Mouse (Mus musculus) forebrain, postnatal 0 days (tissue): ENCODE measurements around the gene Chmp3. TPM values are rescaled to one million over a fixed set of nuclear protein-coding genes. Genes with fewer than 3 reads are reported as not detected.

Experiments
- ATAC-seq: fragments of 200-750 bp; cut with Nextera tagmentation; 2 replicates; pipeline ENCODE4 v1.8.0; 2017; ENCODE audit warnings: mild to moderate bottlenecking, moderate library complexity
- DNase-seq: peaks from one replicate; pipeline ENCODE4 v3.0.0-alpha.2; 2015
- H3K27ac ChIP-seq: fragments of 300-500 bp; sonication (generic); 2 replicates; pipeline ENCODE4 v1.5.1; 2014; ENCODE audit warnings: low read depth, mild to moderate bottlenecking, antibody characterized with exemption, low read length, moderate library complexity, mixed read lengths
- H3K27me3 ChIP-seq: fragments of 300-500 bp; sonication (generic); 2 replicates; pipeline ENCODE4 v1.6.1; 2014; ENCODE audit warnings: mild to moderate bottlenecking, low read length, mixed read lengths; ENCODE audit not compliant: insufficient read depth
- H3K36me3 ChIP-seq: fragments of 300-500 bp; sonication (generic); 2 replicates; pipeline ENCODE4 v1.6.1; 2014; ENCODE audit warnings: mild to moderate bottlenecking, moderate library complexity; ENCODE audit not compliant: insufficient read depth
- H3K4me1 ChIP-seq: fragments of 300-500 bp; sonication (generic); 2 replicates; pipeline ENCODE4 v1.6.1; 2014; ENCODE audit warnings: antibody characterized with exemption; ENCODE audit not compliant: insufficient read depth
- H3K4me2 ChIP-seq: fragments of 300-500 bp; sonication (generic); 2 replicates; pipeline ENCODE4 v1.6.1; 2014; ENCODE audit warnings: low read depth, mild to moderate bottlenecking, moderate library complexity
- H3K4me3 ChIP-seq: fragments of 300-500 bp; sonication (generic); 2 replicates; pipeline ENCODE4 v1.5.1; 2014; ENCODE audit warnings: low read depth, low read length, mixed read lengths
- H3K9ac ChIP-seq: fragments of 300-500 bp; sonication (generic); 2 replicates; pipeline ENCODE4 v1.6.1; 2014; ENCODE audit warnings: mild to moderate bottlenecking
- H3K9me3 ChIP-seq: fragments of 300-500 bp; sonication (generic); 2 replicates; pipeline ENCODE4 v1.6.1; 2016; ENCODE audit warnings: low read length
- CTCF ChIP-seq: sonication (generic); IDR thresholded peaks from 2 replicates; pipeline ENCODE4 v1.5.1; 2016; ENCODE audit warnings: antibody characterized with exemption, control low read depth, low read depth
- WGBS: fragments of 180-500 bp; shearing (Covaris S2); extraction: QIAGEN DNeasy Blood & Tissue Kit; methylation state at CpG from one replicate; pipeline ENCODE4 v1.1.7; 2014; 5-methylcytosine and 5-hydroxymethylcytosine counted together
- polyA plus RNA-seq: library from polyadenylated mRNA; unstranded; fragments of >200 nt; fragmentation: Nextera tagmentation; extraction: Ambion mirVana; gene quantifications from 2 replicates; pipeline ENCODE4 v1.2.1, GENCODE M21; 2015
- total RNA-seq: library from RNA; depleted of rRNA; stranded (reverse); fragments of >200 nt; gene quantifications from 2 replicates; pipeline ENCODE4 v1.2.3, GENCODE M21; 2014

Gene Chmp3
- total and polyA plus RNA-seq, 2 experiments from 2014 or later: 60.1 to 90.3 TPM

GRCm38 (mm10) chr6:71568616-71569015, 25.0 kb downstream of the Chmp3 start:
- WGBS: 91% methylated on average over 3 of the region's 3 CpGs
- TF ChIP-seq CTCF: no peak
- Histone ChIP-seq H3K36me3 (0 out of 2 replicates have a peak, but pooled peaks cover 15% of the 10 kb centered on the region), H3K27me3 (no peaks in the 10 kb centered on the region), H3K27ac (no peak overlapping the region), H3K4me1 (no peaks in the 10 kb centered on the region), H3K9me3 (no peaks in the 10 kb centered on the region), H3K4me2 (no peak overlapping the region), H3K4me3 (no peak overlapping the region), H3K9ac (no peak overlapping the region)
- DNase-seq (no peak), ATAC-seq (no peak)

GRCm38 (mm10) chr6:71569025-71569424, 25.4 kb downstream of the Chmp3 start:
- H3K27me3 ChIP-seq: no peaks in the 10 kb centered on the region
- ATAC-seq (no peak), DNase-seq (no peak)
- no peaks in the 10 kb centered on the region for H3K4me1 ChIP-seq
- H3K9me3 ChIP-seq: no peaks in the 10 kb centered on the region
- no peak overlapping the region for H3K9ac ChIP-seq
- 0 out of 2 replicates have a peak, but pooled peaks cover 18% of the 10 kb centered on the region for H3K36me3 ChIP-seq
- H3K4me2 ChIP-seq: no peak overlapping the region
- no peak overlapping the region for H3K4me3 ChIP-seq
- 89% methylated on average over 2 of the region's 2 CpGs for WGBS
- TF ChIP-seq CTCF: no peak
- no peak overlapping the region for H3K27ac ChIP-seq

GRCm38 (mm10) chr6:71575359-71575758, 31.8 kb downstream of the Chmp3 start:
- 93% methylated on average over 1 of the region's 1 CpGs for WGBS
- DNase-seq (no peak), ATAC-seq (no peak)
- H3K4me3 ChIP-seq: no peak overlapping the region
- no peak overlapping the region for H3K4me2 ChIP-seq
- H3K27me3 ChIP-seq: no peaks in the 10 kb centered on the region
- H3K36me3 ChIP-seq: peaks cover 27% of the 10 kb centered on the region
- no peaks in the 10 kb centered on the region for H3K9me3 ChIP-seq
- H3K4me1 ChIP-seq: no peaks in the 10 kb centered on the region
- no peak for TF ChIP-seq CTCF
- no peak overlapping the region for H3K9ac ChIP-seq
- no peak overlapping the region for H3K27ac ChIP-seq

- H3K4me2 ChIP-seq: no peak overlapping the region
- H3K27ac ChIP-seq: no peak overlapping the region
- H3K4me3 ChIP-seq: no peak overlapping the region
- ATAC-seq: no peak
- H3K9ac ChIP-seq: no peak overlapping the region
- H3K27me3 ChIP-seq: no peaks in the 10 kb centered on the region
- H3K36me3 ChIP-seq: peaks cover 27% of the 10 kb centered on the region
- H3K9me3 ChIP-seq: no peaks in the 10 kb centered on the region
- WGBS: 95% methylated on average over 11 of the region's 11 CpGs
- no peak for TF ChIP-seq CTCF
- no peak for DNase-seq
- no peaks in the 10 kb centered on the region for H3K4me1 ChIP-seq
These were observed 35.9 kb downstream of the Chmp3 start for GRCm38 (mm10) chr6:71579478-71579877.

GRCm38 (mm10) chr6:71583198-71583597, 39.6 kb downstream of the Chmp3 start:
- ATAC-seq (peak; percentile 59), DNase-seq (no peak)
- 42% methylated on average over 4 of the region's 4 CpGs for WGBS
- no peaks in the 10 kb centered on the region for H3K27me3 ChIP-seq
- H3K36me3 ChIP-seq: peaks cover 34% of the 10 kb centered on the region
- no peak overlapping the region for H3K4me2 ChIP-seq
- no peak for TF ChIP-seq CTCF
- H3K4me3 ChIP-seq: no peak overlapping the region
- H3K9me3 ChIP-seq: no peaks in the 10 kb centered on the region
- no peaks in the 10 kb centered on the region for H3K4me1 ChIP-seq
- no peak overlapping the region for H3K27ac ChIP-seq
- no peak overlapping the region for H3K9ac ChIP-seq

- H3K27ac ChIP-seq: no peak overlapping the region
- no peaks in the 10 kb centered on the region for H3K4me1 ChIP-seq
- no peak overlapping the region for H3K4me3 ChIP-seq
- peaks cover 66% of the 10 kb centered on the region for H3K36me3 ChIP-seq
- no peak overlapping the region for H3K4me2 ChIP-seq
- no peaks in the 10 kb centered on the region for H3K9me3 ChIP-seq
- no peak overlapping the region for H3K9ac ChIP-seq
- TF ChIP-seq CTCF: no peak
- no peak for DNase-seq
- WGBS: 98% methylated on average over 1 of the region's 1 CpGs
- no peaks in the 10 kb centered on the region for H3K27me3 ChIP-seq
- no peak for ATAC-seq
These were observed 45.8 kb downstream of the Chmp3 start for GRCm38 (mm10) chr6:71589401-71589800.

GRCm38 (mm10) chr6:71590154-71590553, 46.6 kb downstream of the Chmp3 start:
- H3K4me2 ChIP-seq: no peak overlapping the region
- H3K27ac ChIP-seq: no peak overlapping the region
- no peaks in the 10 kb centered on the region for H3K27me3 ChIP-seq
- H3K4me3 ChIP-seq: no peak overlapping the region
- ATAC-seq (no peak), DNase-seq (no peak)
- 96% methylated on average over 4 of the region's 4 CpGs for WGBS
- TF ChIP-seq CTCF: no peak
- no peak overlapping the region for H3K9ac ChIP-seq
- H3K9me3 ChIP-seq: no peaks in the 10 kb centered on the region
- no peaks in the 10 kb centered on the region for H3K4me1 ChIP-seq
- peaks cover 70% of the 10 kb centered on the region for H3K36me3 ChIP-seq

- TF ChIP-seq CTCF: no peak
- H3K4me2 ChIP-seq: no peak overlapping the region
- no peaks in the 10 kb centered on the region for H3K27me3 ChIP-seq
- WGBS: 89% methylated on average over 3 of the region's 3 CpGs
- no peak for ATAC-seq
- no peaks in the 10 kb centered on the region for H3K9me3 ChIP-seq
- H3K4me3 ChIP-seq: no peak overlapping the region
- H3K9ac ChIP-seq: no peak overlapping the region
- H3K27ac ChIP-seq: no peak overlapping the region
- no peak for DNase-seq
- no peaks in the 10 kb centered on the region for H3K4me1 ChIP-seq
- H3K36me3 ChIP-seq: peaks cover 50% of the 10 kb centered on the region
These were observed 64.2 kb downstream of the Chmp3 start for GRCm38 (mm10) chr6:71607756-71608155.
